Mouse (Mus musculus) myocyte (in vitro differentiated cells): Measurements from ENCODE around the gene Dusp18. TPM values are rescaled to one million over a fixed set of nuclear protein-coding genes. Genes with fewer than 3 reads are reported as not detected.

Source experiments
- H3K27me3 ChIP-seq: one replicate; pipeline ENCODE4 v1.6.1; 2011; ENCODE audit not compliant: control insufficient read depth, insufficient read depth, insufficient read length
- H3K36me3 ChIP-seq: one replicate; pipeline ENCODE4 v1.6.1; 2011; ENCODE audit not compliant: control insufficient read depth, insufficient read depth
- H3K4me2 ChIP-seq: one replicate; pipeline ENCODE4 v1.6.1; 2011; ENCODE audit warnings: low read depth, control low read depth
- H3K4me3 ChIP-seq: one replicate; pipeline ENCODE4 v1.5.1; 2011; ENCODE audit warnings: mild to moderate bottlenecking, control low read depth, moderate library complexity
- H3K79me2 ChIP-seq: one replicate; pipeline ENCODE4 v1.6.1; 2011; ENCODE audit not compliant: control insufficient read depth, insufficient read depth
- H3ac ChIP-seq: one replicate; pipeline ENCODE4 v1.6.1; 2011; ENCODE audit not compliant: control insufficient read depth, insufficient read length
- CEBPB ChIP-seq: IDR thresholded peaks from 2 replicates; pipeline ENCODE4 v1.6.1; 2011; ENCODE audit warnings: mild to moderate bottlenecking, moderate library complexity; ENCODE audit not compliant: poor library complexity, insufficient read depth, severe bottlenecking
- E2F4 ChIP-seq: IDR thresholded peaks from one replicate; pipeline ENCODE4 v1.6.1; 2011; ENCODE audit warnings: mild to moderate bottlenecking, control low read depth, moderate library complexity; ENCODE audit not compliant: insufficient read depth
- MAX ChIP-seq: IDR thresholded peaks from one replicate; pipeline ENCODE4 v1.6.1; 2011; ENCODE audit warnings: low read depth, mild to moderate bottlenecking, control low read depth
- MYOD1 ChIP-seq, 3 experiments: IDR thresholded peaks; one replicate each; pipeline ENCODE4 v1.6.1; 2011; ENCODE audit warnings: control low read depth in 2 of 3, low read depth in 2 of 3, mild to moderate bottlenecking in 2 of 3, moderate library complexity in 1 of 3; ENCODE audit not compliant: insufficient read length in 2 of 3, control insufficient read depth in 1 of 3
- MYOG ChIP-seq, 3 experiments: IDR thresholded peaks; one replicate each; pipeline ENCODE4 v1.6.1; 2011; ENCODE audit warnings: control low read depth in 2 of 3, low read depth in 2 of 3, mild to moderate bottlenecking in 2 of 3; ENCODE audit not compliant: insufficient read length in 2 of 3, control insufficient read depth in 1 of 3, insufficient read depth in 1 of 3
- POLR2A ChIP-seq: IDR thresholded peaks from one replicate; pipeline ENCODE4 v1.6.1; 2011; ENCODE audit warnings: low read depth, mild to moderate bottlenecking, control low read depth, moderate library complexity; ENCODE audit not compliant: insufficient read length
- POLR2AphosphoS2 ChIP-seq: IDR thresholded peaks from one replicate; pipeline ENCODE4 v1.6.1; 2011; ENCODE audit warnings: low read depth, control low read depth; ENCODE audit not compliant: insufficient read length
- REST ChIP-seq: IDR thresholded peaks from one replicate; pipeline ENCODE4 v1.6.1; 2011; ENCODE audit warnings: mild to moderate bottlenecking, control low read depth, moderate library complexity; ENCODE audit not compliant: insufficient read depth, insufficient read length
- SRF ChIP-seq: IDR thresholded peaks from one replicate; pipeline ENCODE4 v1.6.1; 2011; ENCODE audit warnings: low read depth; ENCODE audit not compliant: control insufficient read depth, insufficient read length
- TCF12 ChIP-seq: IDR thresholded peaks from one replicate; pipeline ENCODE4 v1.6.1; 2011; ENCODE audit warnings: mild to moderate bottlenecking, control low read depth; ENCODE audit not compliant: poor library complexity, insufficient read depth, severe bottlenecking
- TCF3 ChIP-seq: IDR thresholded peaks from one replicate; pipeline ENCODE4 v1.6.1; 2011; ENCODE audit warnings: low read depth, control low read depth; ENCODE audit not compliant: insufficient read length
- USF1 ChIP-seq: IDR thresholded peaks from one replicate; pipeline ENCODE4 v1.6.1; 2011; ENCODE audit warnings: low read depth, mild to moderate bottlenecking, control low read depth, moderate library complexity
- polyA plus RNA-seq: library from polyadenylated mRNA; unstranded; fragments of >200 nt; fragmentation: generic; extraction: Trizol; gene quantifications from one replicate; pipeline ENCODE4 v1.2.1, GENCODE M21; 2012; ENCODE audit warnings: missing spikeins

Gene Dusp18
- polyA plus RNA-seq, 1 experiment, result 26.5 TPM

DNA sequence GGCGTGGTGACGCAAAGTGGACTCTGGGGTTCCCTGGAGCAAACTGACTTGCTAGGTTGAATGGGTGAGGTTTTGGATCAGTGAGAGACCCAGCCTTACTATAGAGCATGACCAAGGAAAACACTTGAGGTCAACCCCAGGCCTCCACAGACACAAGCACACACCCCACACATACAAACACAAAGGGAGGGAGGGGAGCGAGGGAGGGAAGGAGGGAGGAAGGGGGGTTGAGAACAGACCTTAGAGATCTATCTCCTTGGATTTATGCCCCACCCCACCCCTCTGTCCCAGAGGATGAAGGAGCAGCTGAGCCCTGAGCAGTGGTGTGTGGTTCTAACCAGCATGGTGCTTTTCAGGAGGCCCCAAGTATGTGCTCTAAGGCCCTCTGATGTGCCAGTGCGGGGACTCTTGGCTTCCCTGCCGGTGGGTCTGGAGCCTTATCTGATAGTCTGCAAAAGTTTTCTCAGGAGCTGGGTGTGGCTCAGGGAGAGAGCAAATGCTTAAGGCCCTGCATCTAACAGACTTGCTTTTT lies 44.2 kb upstream of the Dusp18 start:
- TF ChIP-seq TCF12 (no peak), MAX (no peak), USF1 (no peak), SRF (no peak), MYOG (IDR thresholded peaks at IDR 0.05; ENCODE audit: control insufficient read depth in 1 of 3, insufficient read depth in 1 of 3, insufficient read length in 2 of 3, low read depth in 2 of 3) (no peak), POLR2A (no peak), MYOD1 (IDR thresholded peaks at IDR 0.05; ENCODE audit: control insufficient read depth in 1 of 3, insufficient read length in 2 of 3, low read depth in 2 of 3) (no peak), POLR2AphosphoS2 (no peak), REST (no peak), TCF3 (no peak)
- Histone ChIP-seq H3K4me3 (no peak overlapping the region), H3K36me3 (no peaks in the 10 kb centered on the region), H3K4me2 (no peak overlapping the region), H3K79me2 (no peaks in the 10 kb centered on the region), H3K27me3 (no peaks in the 10 kb centered on the region), H3ac (no peak overlapping the region)

- Histone ChIP-seq H3ac (no peak overlapping the region), H3K27me3 (no peaks in the 10 kb centered on the region), H3K4me3 (no peak overlapping the region), H3K4me2 (no peak overlapping the region), H3K79me2 (no peaks in the 10 kb centered on the region), H3K36me3 (no peaks in the 10 kb centered on the region)
- TF ChIP-seq MYOD1 (IDR thresholded peaks at IDR 0.05; ENCODE audit: control insufficient read depth in 1 of 3, insufficient read length in 2 of 3, low read depth in 2 of 3) (no peak), TCF12 (no peak), MYOG (IDR thresholded peaks at IDR 0.05; ENCODE audit: control insufficient read depth in 1 of 3, insufficient read depth in 1 of 3, insufficient read length in 2 of 3, low read depth in 2 of 3) (no peak), E2F4 (no peak)
Observed at GRCm38 (mm10) chr11:3851872-3852271, 43.2 kb upstream of the Dusp18 start.

DNA sequence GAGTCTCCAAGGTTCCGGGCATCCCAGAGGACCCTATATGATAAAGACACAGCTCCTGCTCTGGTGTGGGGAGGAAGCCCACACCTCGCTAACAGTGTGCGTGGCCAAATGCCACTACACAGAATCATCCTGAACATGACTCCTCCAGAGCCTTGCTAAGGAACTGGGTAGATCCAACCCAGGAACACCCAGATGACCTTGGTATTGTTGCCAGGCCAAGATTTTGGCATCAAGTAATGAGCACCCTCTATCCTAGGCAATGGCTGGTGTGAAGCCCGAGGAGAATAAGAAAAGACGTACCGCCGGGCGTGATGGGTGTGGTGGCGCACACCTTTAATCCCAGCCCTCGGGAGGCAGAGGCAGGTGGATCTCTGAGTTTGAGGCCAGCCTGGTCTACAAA lies 42.0 kb upstream of the Dusp18 start:
- TF ChIP-seq TCF12, result no peak
- TF ChIP-seq POLR2AphosphoS2, result no peak
- no peak for TF ChIP-seq POLR2A
- no peak for TF ChIP-seq MAX
- TF ChIP-seq USF1, result no peak
- no peak for TF ChIP-seq CEBPB
- no peak for TF ChIP-seq MYOG (IDR thresholded peaks at IDR 0.05; ENCODE audit: control insufficient read depth in 1 of 3, insufficient read depth in 1 of 3, insufficient read length in 2 of 3, low read depth in 2 of 3)
- TF ChIP-seq REST, result no peak
- no peak for TF ChIP-seq E2F4
- TF ChIP-seq TCF3, result no peak
- TF ChIP-seq MYOD1 (IDR thresholded peaks at IDR 0.05; ENCODE audit: control insufficient read depth in 1 of 3, insufficient read length in 2 of 3, low read depth in 2 of 3), result no peak
- TF ChIP-seq SRF, result no peak
- Histone ChIP-seq H3K79me2 (no peaks in the 10 kb centered on the region), H3K27me3 (no peaks in the 10 kb centered on the region), H3ac (no peak overlapping the region), H3K4me3 (no peak overlapping the region), H3K4me2 (no peak overlapping the region), H3K36me3 (no peaks in the 10 kb centered on the region)

DNA sequence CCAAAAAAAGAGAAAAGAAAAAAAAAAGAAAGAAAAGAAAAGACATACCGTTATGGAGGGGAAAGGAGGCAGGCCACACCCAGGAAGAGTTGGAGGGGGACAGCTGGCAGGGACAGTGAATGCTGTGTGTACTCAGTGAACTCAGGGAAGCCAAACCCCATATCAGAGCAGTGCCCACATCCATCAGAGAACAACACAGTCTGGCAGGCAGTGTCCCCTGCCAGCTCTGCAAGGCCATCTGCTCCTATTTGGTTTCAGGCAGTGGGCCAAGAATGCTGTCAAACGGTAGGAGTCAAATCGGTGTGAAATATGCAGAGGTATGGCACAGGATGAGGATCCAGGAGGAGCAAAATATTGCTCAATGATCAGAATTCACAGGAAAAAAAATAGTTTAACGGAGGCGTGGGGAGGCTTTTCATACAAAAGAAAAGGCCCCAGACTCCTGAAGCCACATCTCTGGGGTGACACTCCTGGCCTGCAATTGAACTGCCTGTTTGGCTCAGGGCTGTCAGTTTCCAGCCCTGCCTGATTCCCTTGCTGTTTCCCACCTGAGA lies 41.5 kb upstream of the Dusp18 start:
- no peaks in the 10 kb centered on the region for H3K36me3 ChIP-seq
- no peaks in the 10 kb centered on the region for H3K79me2 ChIP-seq
- no peak for TF ChIP-seq POLR2AphosphoS2
- peak; percentile 29 for TF ChIP-seq SRF
- no peak for TF ChIP-seq TCF3
- no peak for TF ChIP-seq E2F4
- peak in 2 of 3 experiments; percentile 37 to 83 for TF ChIP-seq MYOG (IDR thresholded peaks at IDR 0.05; ENCODE audit: control insufficient read depth in 1 of 3, insufficient read depth in 1 of 3, insufficient read length in 2 of 3, low read depth in 2 of 3)
- TF ChIP-seq MYOD1 (IDR thresholded peaks at IDR 0.05; ENCODE audit: control insufficient read depth in 1 of 3, insufficient read length in 2 of 3, low read depth in 2 of 3), result peak in 2 of 3 experiments; percentile 45 to 77
- no peak for TF ChIP-seq REST
- no peak for TF ChIP-seq MAX
- TF ChIP-seq USF1, result no peak
- no peak; the same call in 1 of the 2 replicates for TF ChIP-seq CEBPB
- TF ChIP-seq TCF12, result peak; percentile 15
- no peak for TF ChIP-seq POLR2A
- no peaks in the 10 kb centered on the region for H3K27me3 ChIP-seq
- no peak overlapping the region for H3K4me3 ChIP-seq
- H3ac ChIP-seq, result no peak overlapping the region
- H3K4me2 ChIP-seq, result no peak overlapping the region

DNA sequence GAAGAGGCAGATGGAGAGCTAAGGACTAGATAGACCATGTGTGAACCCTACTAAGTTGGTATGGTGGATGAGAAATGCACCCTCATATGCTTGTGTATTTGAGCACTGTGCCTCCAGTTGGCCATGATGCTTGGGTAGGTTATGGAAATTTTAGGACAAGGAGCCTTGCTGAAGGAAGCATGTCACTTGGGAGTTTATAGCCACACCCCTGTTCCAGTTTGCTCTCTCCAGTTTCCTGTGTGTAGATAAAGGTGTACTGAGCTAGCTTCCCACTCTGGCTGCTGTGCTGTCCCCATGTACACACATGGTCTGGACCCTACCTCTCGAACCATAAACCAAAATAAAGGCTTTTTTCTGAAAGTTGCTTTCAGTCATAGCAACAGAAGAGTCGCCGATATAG lies 40.9 kb upstream of the Dusp18 start:
- no peak for TF ChIP-seq CEBPB
- TF ChIP-seq REST, result no peak
- TF ChIP-seq MAX, result no peak
- no peak for TF ChIP-seq POLR2A
- TF ChIP-seq MYOG (IDR thresholded peaks at IDR 0.05; ENCODE audit: control insufficient read depth in 1 of 3, insufficient read depth in 1 of 3, insufficient read length in 2 of 3, low read depth in 2 of 3), result no peak
- TF ChIP-seq MYOD1 (IDR thresholded peaks at IDR 0.05; ENCODE audit: control insufficient read depth in 1 of 3, insufficient read length in 2 of 3, low read depth in 2 of 3), result no peak
- no peak for TF ChIP-seq TCF12
- no peak for TF ChIP-seq TCF3
- TF ChIP-seq E2F4, result no peak
- TF ChIP-seq POLR2AphosphoS2, result no peak
- TF ChIP-seq SRF, result no peak
- no peak for TF ChIP-seq USF1

More for the DNA sequence above, 40.9 kb upstream of the Dusp18 start:
- no peak overlapping the region for H3ac ChIP-seq
- no peaks in the 10 kb centered on the region for H3K27me3 ChIP-seq
- no peak overlapping the region for H3K4me3 ChIP-seq
- H3K36me3 ChIP-seq, result no peaks in the 10 kb centered on the region
- H3K79me2 ChIP-seq, result no peaks in the 10 kb centered on the region
- H3K4me2 ChIP-seq, result no peak overlapping the region
